Mouse (Mus musculus): ENCODE data around the gene Smarcb1. TPM values are rescaled to one million over a fixed set of nuclear protein-coding genes. Genes with fewer than 3 reads are reported as not detected.

Gene Smarcb1
- total and polyA plus RNA-seq, 3 experiments, result 76.2 to 96.0 (median 94.9) TPM

DNA sequence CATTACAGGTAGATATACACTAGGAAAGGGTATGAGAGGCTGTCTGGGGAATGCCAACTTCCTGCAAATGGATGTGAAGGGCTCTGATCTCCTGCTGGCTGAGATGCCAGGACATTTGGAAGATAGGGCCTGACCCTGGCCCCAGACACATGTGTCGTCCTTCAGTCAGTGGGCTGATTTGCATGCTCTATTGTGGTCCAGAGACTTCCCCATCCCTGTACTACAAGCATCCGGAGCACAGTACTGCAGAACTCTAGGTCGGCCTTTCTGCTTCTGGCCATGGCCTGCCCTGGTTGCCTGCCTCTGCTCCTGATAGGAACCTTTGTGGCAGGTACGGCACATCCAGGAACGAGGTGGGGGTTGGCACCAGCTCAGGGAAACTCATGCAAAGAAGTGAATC is 26.7 kb upstream of the Smarcb1 start (continued):
- TF ChIP-seq MYC (IDR thresholded peaks at IDR 0.05; ENCODE audit: low read depth, low read length) (no peak), ZMIZ1 (IDR thresholded peaks at IDR 0.05; ENCODE audit: low read depth, low read length) (no peak), MXI1 (IDR thresholded peaks at IDR 0.05; ENCODE audit: low read depth, low read length) (no peak)

DNA sequence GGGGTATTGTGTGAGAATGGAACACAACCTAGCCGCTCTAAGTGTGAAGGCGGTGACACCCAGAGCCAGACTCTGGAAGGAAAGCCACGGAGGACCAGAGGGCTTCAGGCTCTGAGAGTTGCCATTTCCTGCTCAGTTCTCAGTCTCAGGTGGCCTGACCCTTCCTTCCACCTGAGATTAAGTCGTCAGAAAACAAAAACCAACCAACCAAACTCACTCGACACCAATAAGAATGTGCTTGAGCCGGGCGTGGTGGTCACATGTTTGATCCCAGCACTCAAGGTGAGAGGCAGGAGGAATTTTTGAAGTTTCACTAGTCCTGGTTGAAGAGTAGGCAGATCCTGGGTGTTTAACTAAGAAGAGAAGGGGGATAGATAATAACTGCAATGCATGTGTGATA is 24.5 kb upstream of the Smarcb1 start:
- in situ Hi-C loops (cut with MboI; ENCODE audit: low pct_ligation_motif_present, low pct_unique_long_range_greater_than_20kb, low sequenced_read_pairs) (no loop called here), dilution Hi-C loops (cut with MboI; ENCODE audit: extremely low pct_ligation_motif_present, extremely low pct_unique_long_range_greater_than_20kb, low sequenced_read_pairs) (no loop called here)
- Histone ChIP-seq H3K27ac (ENCODE audit: insufficient read depth, low read depth) (no peak overlapping the region), H3K4me1 (ENCODE audit: control insufficient read depth in 1 of 2, insufficient read depth in 2 of 2) (peaks cover 32 to 74% of the 10 kb centered on the region in 2 experiments), H3K9ac (ENCODE audit: insufficient read depth, low read depth) (no peak overlapping the region), H3K4me3 (replicated peaks in 1 of 3; ENCODE audit: low read depth in 2 of 3, low read length in 2 of 3, poor library complexity in 1 of 3) (no peak overlapping the region), H3K27me3 (replicated peaks) (no peaks in the 10 kb centered on the region), H3K79me2 (replicated peaks; ENCODE audit: control insufficient read depth, extremely low read depth, insufficient read depth, poor library complexity, severe bottlenecking) (no peaks in the 10 kb centered on the region), H3K36me3 (replicated peaks in 1 of 2; ENCODE audit: control insufficient read depth in 1 of 2, insufficient read depth in 1 of 2, low read length in 1 of 2) (no peaks in the 10 kb centered on the region), H3K9me3 (replicated peaks; ENCODE audit: low read length) (no peaks in the 10 kb centered on the region), H3K4me2 (ENCODE audit: insufficient read depth, low read depth, poor library complexity, severe bottlenecking) (no peak overlapping the region)
- no peak for DNase-seq (ENCODE audit: extremely low read depth)
- TF ChIP-seq CTCF (conservative IDR thresholded peaks at IDR 0.05 in 1 of 2, IDR thresholded peaks at IDR 0.05 in 1 of 2; ENCODE audit: low read depth in 2 of 2, low read length in 2 of 2) (peak in 1 of 2 experiments; percentile 15; a peak in 1 of 4 replicates), USF1 (IDR thresholded peaks at IDR 0.05; ENCODE audit: low read depth, low read length) (no peak), RAD21 (IDR thresholded peaks at IDR 0.05; ENCODE audit: low read depth, low read length) (peak; percentile 5)

DNA sequence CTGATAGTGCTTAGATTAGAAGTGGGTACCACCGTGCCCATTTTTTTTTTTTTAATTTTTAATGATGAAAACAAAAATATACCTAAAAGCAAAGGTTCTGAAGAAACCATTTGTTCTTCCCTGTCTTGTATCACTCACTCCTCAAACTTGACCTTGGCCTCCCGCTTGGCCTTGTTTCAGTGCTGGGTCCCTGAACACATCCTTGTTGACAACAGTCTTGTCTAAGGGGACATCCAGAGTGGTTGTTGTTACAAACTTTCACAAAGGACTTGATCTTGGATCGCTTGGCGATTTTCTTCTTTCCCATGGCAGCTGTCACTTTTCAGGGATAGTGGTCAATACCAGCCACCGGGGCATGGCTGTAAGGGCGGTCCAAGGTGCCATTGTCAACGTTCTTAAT is 23.8 kb upstream of the Smarcb1 start:
- no peak overlapping the region for H3K27ac ChIP-seq (ENCODE audit: insufficient read depth, low read depth)
- H3K4me2 ChIP-seq (ENCODE audit: insufficient read depth, low read depth, poor library complexity, severe bottlenecking), result no peak overlapping the region
- no peak for DNase-seq (ENCODE audit: extremely low read depth)
- H3K36me3 ChIP-seq (replicated peaks in 1 of 2; ENCODE audit: control insufficient read depth in 1 of 2, insufficient read depth in 1 of 2, low read length in 1 of 2), result peaks cover 0 to 5% of the 10 kb centered on the region in 2 experiments
- no peak overlapping the region for H3K4me3 ChIP-seq (replicated peaks in 1 of 3; ENCODE audit: low read depth in 2 of 3, low read length in 2 of 3, poor library complexity in 1 of 3)
- H3K27me3 ChIP-seq (replicated peaks), result no peaks in the 10 kb centered on the region
- in situ Hi-C loops (cut with MboI; ENCODE audit: low pct_ligation_motif_present, low pct_unique_long_range_greater_than_20kb, low sequenced_read_pairs) (no loop called here), dilution Hi-C loops (cut with MboI; ENCODE audit: extremely low pct_ligation_motif_present, extremely low pct_unique_long_range_greater_than_20kb, low sequenced_read_pairs) (no loop called here)
- peaks cover 33 to 74% of the 10 kb centered on the region in 2 experiments for H3K4me1 ChIP-seq (ENCODE audit: control insufficient read depth in 1 of 2, insufficient read depth in 2 of 2)
- no peak overlapping the region for H3K9ac ChIP-seq (ENCODE audit: insufficient read depth, low read depth)
- no peak for TF ChIP-seq RAD21 (IDR thresholded peaks at IDR 0.05; ENCODE audit: low read depth, low read length)
- TF ChIP-seq CTCF (conservative IDR thresholded peaks at IDR 0.05 in 1 of 2, IDR thresholded peaks at IDR 0.05 in 1 of 2; ENCODE audit: low read depth in 2 of 2, low read length in 2 of 2), result no peak
- TF ChIP-seq HCFC1 (IDR thresholded peaks at IDR 0.05; ENCODE audit: low read depth, low read length), result no peak
- TF ChIP-seq ZNF384 (IDR thresholded peaks at IDR 0.05; ENCODE audit: low read depth, low read length), result no peak
- no peak for TF ChIP-seq IRF4 (IDR thresholded peaks at IDR 0.05; ENCODE audit: low read depth, low read length)
- TF ChIP-seq NRF1 (IDR thresholded peaks at IDR 0.05; ENCODE audit: low read depth, low read length), result no peak
- TF ChIP-seq JUND (conservative IDR thresholded peaks at IDR 0.05; ENCODE audit: low read depth, low read length), result no peak
- no peak for TF ChIP-seq JUN (IDR thresholded peaks at IDR 0.05; ENCODE audit: insufficient read depth, low read depth, low read length)
- no peak for TF ChIP-seq NELFE (IDR thresholded peaks at IDR 0.05; ENCODE audit: low read depth, low read length)
- no peak for TF ChIP-seq USF2 (conservative IDR thresholded peaks at IDR 0.05; ENCODE audit: low read depth, low read length)
- no peak for TF ChIP-seq RCOR1 (conservative IDR thresholded peaks at IDR 0.05; ENCODE audit: low read depth, low read length)
- no peak for TF ChIP-seq ETS1 (conservative IDR thresholded peaks at IDR 0.05; ENCODE audit: low read depth, low read length)
- H3K9me3 ChIP-seq (replicated peaks; ENCODE audit: low read length), result no peaks in the 10 kb centered on the region
- H3K79me2 ChIP-seq (replicated peaks; ENCODE audit: control insufficient read depth, extremely low read depth, insufficient read depth, poor library complexity, severe bottlenecking), result no peaks in the 10 kb centered on the region
